Mouse (Mus musculus): ENCODE results near the gene Prpf40b.

Prpf40b gene

GRCm38 (mm10) chr15:99294287-99294686 is 600 bp upstream of the Prpf40b start:
- no peak for DNase-seq (ENCODE audit: low spot score)

- no peak for DNase-seq (ENCODE audit: low spot score)
These were observed 646 bp downstream of the Prpf40b start, which contains the start of gene Fam186b for GRCm38 (mm10) chr15:99295484-99295981. Gene Fam186b, minus strand, starts transcription at chr15:99295888.

DNA sequence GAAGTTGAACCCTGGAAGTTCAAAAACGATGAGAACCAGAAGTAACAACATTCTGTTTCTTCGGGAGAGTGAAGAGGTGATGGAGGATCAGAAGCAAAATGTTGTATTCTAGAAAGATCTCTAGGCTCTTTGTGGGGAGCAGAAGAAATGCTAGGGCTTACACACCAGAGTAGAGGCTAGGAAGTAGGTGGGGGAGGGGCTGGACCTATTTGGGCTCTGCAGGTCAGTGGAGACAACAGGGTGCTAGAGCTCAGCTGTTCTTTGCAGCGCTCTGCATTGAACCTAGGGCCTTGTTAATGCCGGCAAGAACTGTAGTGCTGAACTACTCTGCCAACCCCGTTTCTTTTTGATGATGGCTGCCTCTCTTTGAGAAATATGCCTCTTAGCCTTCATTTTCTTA is 1.3 kb downstream of the Prpf40b start:
- DNase-seq (ENCODE audit: low spot score): peak; percentile 21

DNA sequence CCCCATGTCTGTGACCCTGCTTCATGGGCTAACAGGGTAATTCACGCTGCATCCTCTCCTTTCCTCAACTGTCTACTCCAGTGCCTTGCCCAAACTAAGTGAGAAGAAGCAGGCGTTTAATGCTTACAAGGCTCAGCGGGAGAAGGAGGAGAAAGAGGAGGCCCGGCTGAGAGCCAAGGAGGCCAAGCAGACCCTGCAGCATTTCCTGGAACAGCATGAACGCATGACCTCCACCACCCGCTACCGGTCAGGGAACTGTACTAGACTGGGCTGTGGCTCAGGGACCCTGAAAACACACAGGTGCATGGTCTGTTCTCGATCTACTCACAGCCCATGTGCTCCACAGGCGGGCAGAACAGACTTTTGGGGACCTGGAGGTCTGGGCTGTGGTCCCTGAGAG is 12.6 kb downstream of the Prpf40b start:
- DNase-seq (ENCODE audit: low spot score): no peak

DNA sequence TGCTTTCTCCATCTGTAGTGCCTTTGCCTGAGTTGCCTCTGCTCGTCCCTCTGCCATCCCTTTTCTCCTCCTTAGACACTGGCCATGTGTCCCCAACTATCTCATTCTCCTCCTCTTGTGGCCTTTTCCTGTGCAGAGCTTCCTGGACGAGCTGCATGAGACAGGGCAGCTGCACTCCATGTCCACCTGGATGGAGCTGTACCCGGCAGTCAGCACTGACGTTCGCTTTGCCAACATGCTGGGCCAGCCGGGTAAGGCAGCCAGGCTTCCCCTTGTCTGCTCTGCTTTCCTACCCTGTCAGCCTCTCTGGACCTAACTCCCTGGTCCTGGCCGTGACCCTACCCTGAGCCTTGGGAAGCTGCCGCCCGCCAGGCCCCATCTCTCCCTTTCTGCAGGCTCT is 14.7 kb downstream of the Prpf40b start:
- DNase-seq (ENCODE audit: low spot score): no peak

DNA sequence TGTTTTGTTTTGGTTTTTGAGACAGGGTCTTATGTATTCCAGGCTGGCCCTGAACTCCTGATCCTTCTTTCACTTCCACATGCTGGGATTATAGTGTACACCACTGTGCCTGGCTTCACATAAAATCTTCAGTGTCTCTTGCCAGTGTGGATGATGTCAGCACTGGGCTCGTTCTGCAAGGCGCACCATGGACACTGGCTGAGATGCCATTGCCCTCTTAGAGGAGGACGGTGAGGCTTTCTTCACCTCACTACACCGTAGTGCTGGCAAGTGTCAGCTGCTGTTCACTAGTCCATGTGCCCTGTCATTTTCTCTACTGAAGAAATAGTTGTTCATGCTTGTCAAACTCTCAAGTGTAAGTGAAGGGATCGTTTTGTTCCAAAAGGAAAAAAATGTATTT is 15.7 kb downstream of the Prpf40b start:
- DNase-seq (ENCODE audit: low spot score): no peak

DNA sequence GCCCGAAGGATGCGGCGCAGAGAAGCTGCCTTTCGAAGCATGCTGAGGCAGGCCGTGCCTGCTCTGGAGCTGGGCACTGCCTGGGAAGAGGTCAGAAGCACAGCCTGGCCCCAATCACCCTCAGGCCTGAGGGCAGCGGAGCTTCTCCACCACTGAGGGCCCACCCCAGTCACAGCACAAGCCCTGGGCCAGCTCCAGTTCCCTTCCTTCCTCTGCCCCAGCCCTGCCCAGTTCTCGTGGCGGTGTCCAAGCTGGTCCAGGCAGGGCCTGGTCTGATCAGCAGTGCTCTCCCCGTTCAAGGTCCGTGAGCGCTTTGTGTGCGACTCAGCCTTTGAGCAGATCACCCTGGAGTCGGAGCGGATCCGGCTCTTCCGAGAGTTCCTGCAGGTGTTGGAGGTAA is 20.0 kb downstream of the Prpf40b start:
- no peak for DNase-seq (ENCODE audit: low spot score)

GRCm38 (mm10) chr15:99316314-99317266 is 21.7 kb downstream of the Prpf40b start:
- peak; percentile 66 for DNase-seq (ENCODE audit: low spot score)

GRCm38 (mm10) chr15:99317267-99317651 is 22.4 kb downstream of the Prpf40b start:
- DNase-seq (ENCODE audit: low spot score): no peak

- no peak for DNase-seq (ENCODE audit: low spot score)
These were observed 23.2 kb downstream of the Prpf40b start for GRCm38 (mm10) chr15:99318071-99318470.

DNA sequence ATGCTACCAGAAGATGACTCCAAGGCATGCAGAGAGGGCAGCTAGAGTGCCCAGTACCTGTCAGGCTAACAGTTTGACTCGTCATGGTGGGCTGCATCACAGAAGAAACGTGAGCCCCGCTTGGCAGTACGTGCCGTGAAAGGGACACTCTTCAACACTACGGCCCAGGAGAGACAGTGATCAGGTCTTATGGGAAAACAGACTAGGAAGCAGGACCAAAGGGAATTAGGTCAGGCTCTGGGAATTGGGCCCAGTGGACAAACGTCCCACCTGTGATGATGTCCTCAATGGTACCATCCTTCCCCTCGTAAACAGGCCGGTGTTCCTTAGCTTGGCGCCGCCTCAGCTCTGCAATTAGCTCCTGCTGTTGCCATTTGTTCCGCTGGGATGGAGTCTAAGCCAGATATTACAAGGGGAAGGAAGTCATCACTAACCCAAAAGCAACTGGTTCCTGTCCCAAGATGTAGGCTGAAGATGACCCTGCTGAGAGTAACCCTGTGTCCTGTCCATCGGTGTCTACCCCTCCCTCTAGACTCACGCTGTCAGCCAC is 24.0 kb downstream of the Prpf40b start:
- no peak for DNase-seq (ENCODE audit: low spot score)

DNA sequence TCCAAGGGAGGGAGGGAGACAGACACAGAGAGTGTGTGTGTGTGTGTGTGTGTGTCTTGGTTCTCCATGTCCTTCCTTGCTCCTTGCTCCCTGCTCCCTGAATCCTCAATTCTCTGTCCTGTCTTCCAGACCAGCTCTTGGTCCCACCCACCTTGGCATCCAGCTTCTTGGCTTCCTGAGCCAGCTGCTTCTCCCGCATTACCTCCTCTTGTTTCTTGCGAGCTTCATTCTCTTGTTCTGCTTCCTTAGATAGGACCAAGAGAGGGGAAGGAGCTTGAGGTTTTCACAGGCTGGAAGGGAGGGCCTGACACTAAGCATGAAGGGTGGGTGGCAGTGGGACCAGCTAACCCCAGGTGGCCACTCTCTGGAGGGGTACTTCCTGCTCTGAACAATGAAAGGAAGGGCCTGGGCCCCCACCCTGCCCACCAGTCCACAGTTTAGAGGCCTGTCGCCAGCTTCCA is 24.6 kb downstream of the Prpf40b start:
- no peak for DNase-seq (ENCODE audit: low spot score)

GRCm38 (mm10) chr15:99320168-99320674 is 25.3 kb downstream of the Prpf40b start:
- no peak for DNase-seq (ENCODE audit: low spot score)

DNA sequence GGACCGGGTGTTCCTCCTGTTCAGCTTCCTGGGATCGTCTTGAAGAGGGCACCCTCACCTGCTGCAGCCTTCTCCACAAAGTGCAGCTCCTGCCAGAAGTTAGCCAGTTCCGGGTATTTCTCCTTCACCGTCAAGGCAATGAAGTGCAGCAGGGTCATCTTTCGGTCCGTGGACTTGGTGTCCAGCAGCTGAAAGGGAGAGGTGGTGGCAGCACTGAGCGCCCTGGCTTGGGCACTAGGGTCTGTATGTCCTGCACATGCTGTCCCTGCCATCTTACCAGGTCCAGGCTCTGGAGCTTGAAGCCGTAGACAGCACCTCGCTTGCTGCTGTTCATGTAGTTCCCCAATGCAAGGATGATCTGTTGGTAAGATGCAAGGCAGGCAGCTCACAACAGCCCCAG is 26.1 kb downstream of the Prpf40b start:
- DNase-seq (ENCODE audit: low spot score): no peak

DNA sequence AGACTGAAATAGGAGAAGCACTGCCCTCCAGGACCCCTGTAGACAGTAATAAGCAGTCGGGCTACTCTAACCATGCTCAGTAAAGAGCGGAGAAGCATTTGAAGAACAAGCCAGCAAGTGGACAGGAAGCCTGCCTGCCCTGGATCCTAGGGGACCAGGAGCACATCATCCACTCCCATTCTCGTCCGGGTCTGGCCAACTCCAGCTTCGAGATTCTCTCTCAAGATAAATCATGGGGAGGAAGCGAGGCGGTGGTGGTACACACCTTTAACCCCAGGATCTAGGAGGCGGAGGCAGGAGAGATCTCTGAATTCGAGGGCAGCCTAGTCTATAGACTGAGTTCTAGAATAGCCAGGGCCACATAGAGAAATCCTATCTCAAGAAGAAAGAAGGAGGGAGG is 29.3 kb downstream of the Prpf40b start:
- no peak for DNase-seq (ENCODE audit: low spot score)

DNA sequence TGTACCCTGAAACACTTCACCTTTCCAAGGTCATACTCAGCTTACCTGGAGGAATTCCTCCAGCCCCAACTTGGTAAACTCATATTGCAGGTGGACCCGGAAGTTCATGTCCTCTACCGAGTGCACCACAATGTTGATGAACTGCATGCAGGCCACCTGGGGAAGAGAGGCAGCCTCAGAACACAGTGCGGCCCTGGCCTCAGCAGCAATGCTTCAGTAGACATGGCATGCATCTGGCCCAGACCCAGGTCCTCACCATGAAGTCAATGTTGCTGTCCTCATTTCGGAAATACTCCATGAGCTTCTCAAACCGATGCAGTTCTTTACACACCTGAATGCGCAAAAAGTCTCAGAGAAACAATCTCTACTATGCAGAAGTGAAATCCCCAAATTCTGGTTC is 30.7 kb downstream of the Prpf40b start:
- DNase-seq (ENCODE audit: low spot score): no peak

DNA sequence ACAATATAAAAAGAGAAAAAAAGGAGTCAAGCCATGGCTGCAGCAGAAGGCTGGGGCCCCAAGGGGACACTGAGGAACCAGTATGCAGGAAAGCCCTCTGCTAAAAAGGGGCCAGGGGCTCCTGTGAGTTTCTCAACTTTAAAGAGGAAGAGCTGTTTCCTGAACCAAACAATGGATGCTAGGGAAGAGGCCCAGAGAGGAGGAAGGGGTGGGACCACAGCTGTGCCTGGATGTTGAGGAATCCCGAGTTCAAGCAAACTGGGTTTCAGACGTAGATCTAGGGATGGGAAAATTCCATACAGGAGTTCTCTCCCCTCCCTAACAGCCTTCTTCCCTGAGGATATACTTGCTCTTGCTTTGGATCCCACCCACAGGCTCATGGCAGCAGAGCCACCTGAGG is 31.5 kb downstream of the Prpf40b start:
- no peak for DNase-seq (ENCODE audit: low spot score)

DNA sequence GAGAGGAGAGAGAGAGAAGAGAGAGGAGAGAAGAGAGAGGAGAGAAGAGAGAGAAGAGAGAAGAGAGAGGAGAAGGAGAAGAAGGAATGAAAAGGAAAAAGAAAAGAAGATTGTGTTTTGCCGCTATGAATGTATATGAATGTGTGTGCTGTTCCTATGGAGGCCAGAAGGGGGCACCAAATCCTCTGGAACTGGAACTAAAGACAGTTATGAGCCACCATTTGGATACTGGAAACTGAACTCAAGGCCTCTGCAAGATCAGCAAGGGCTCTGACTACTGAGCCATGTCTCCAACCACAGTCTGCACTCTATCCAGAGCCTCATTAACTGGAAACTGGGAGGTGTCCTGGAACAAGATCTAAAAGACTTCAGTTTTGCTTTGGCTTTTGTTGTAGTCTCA is 32.1 kb downstream of the Prpf40b start:
- peak; percentile 60 for DNase-seq (ENCODE audit: low spot score)

DNA sequence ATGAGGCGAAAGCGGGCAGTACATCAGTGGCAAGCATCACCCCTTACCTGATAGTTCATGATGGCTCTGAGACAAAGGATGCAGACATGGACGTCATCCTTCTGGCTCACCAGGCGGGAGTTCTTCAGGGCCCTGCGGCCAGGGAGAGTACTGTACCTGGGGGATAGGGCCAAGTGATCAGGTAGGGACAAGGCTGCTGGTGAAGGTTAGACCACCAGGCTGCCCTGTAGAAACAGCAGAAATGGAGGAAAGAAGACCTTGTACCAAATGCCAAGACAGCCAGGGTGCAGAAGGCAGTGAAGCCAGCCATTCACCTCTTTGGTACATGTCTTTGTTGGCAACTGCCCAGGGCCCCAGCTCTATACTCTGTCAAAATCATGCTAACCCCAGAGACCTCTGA is 33.1 kb downstream of the Prpf40b start:
- DNase-seq (ENCODE audit: low spot score): no peak

- DNase-seq (ENCODE audit: low spot score): no peak
These were observed 35.4 kb downstream of the Prpf40b start for GRCm38 (mm10) chr15:99330324-99330723.

DNA sequence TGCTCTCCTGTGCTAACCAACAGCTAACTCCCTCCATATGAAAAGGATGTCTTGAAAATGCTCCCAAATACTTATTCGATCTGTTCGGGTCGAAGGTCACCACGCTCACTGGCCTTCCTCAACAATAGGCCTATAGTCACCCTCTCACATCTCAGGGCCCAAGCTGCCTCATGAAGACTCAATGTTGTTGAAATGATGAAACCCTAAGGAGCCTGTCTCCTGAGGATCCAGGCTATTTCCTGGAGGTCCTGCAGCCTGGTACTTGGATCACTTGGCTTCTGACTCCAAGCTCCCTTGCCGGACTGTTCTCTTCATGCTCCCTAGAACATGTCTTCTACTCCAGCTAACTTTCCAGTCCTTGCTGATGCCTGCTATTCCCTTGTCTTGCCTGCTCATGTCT is 36.5 kb downstream of the Prpf40b start:
- no peak for DNase-seq (ENCODE audit: low spot score)

GRCm38 (mm10) chr15:99332111-99332510 is 37.2 kb downstream of the Prpf40b start:
- DNase-seq (ENCODE audit: low spot score): no peak

Data from T-cell, adult 2 months (primary cell).